Mouse (Mus musculus) liver, embryonic 14.5 days (tissue): ENCODE measurements at regions not wholly inside any gene's neighbourhood (a gene's known extent, or its start where the extent isn't known, plus 50 kb on each side); places are given as distances from the start of the nearest gene placed in this dataset.

ENCODE experiments used
- ATAC-seq: fragments of 200-750 bp; cut with Nextera tagmentation; 2 replicates; pipeline ENCODE4 v1.8.0; 2017; ENCODE audit warnings: moderate number of reproducible peaks, mild to moderate bottlenecking, moderate library complexity; ENCODE audit not compliant: insufficient read depth
- DNase-seq, 3 experiments: peaks; one replicate each; pipeline ENCODE4 v3.0.0-alpha.2; 2012 to 2013; ENCODE audit warnings: low read depth in 3 of 3, low spot score in 3 of 3
- H3K27ac ChIP-seq: fragments of 300-500 bp; sonication (generic); 2 replicates; pipeline ENCODE4 v1.5.1; 2014; ENCODE audit warnings: moderate library complexity, mild to moderate bottlenecking, control low read depth, inconsistent platforms
- H3K27me3 ChIP-seq: fragments of 300-500 bp; sonication (generic); 2 replicates; pipeline ENCODE4 v1.6.1; 2014; ENCODE audit warnings: mild to moderate bottlenecking, low read length, moderate library complexity; ENCODE audit not compliant: control insufficient read depth, insufficient read depth
- H3K36me3 ChIP-seq: fragments of 300-500 bp; sonication (generic); replicated peaks from 2 replicates; pipeline ENCODE4 v1.6.1; 2014; ENCODE audit warnings: low read depth; ENCODE audit not compliant: control insufficient read depth, insufficient read depth
- H3K4me1 ChIP-seq, 2 experiments: fragments of 200-500 bp in 1 of 2; fragments of 300-500 bp in 1 of 2; sonication (generic) in 1 of 2; replicated peaks; 2 replicates each; pipeline ENCODE4 v1.6.1; 2012 to 2014; ENCODE audit warnings: antibody characterized with exemption in 1 of 2, inconsistent platforms in 1 of 2, low read length in 1 of 2; ENCODE audit not compliant: control insufficient read depth in 2 of 2, insufficient read depth in 2 of 2
- H3K4me2 ChIP-seq: fragments of 300-500 bp; sonication (generic); 2 replicates; pipeline ENCODE4 v1.6.1; 2014; ENCODE audit warnings: low read depth, mild to moderate bottlenecking, control low read depth, moderate library complexity
- H3K4me3 ChIP-seq, 2 experiments: fragments of 200-500 bp in 1 of 2; fragments of 300-500 bp in 1 of 2; sonication (generic) in 1 of 2; 2 replicates each; pipeline ENCODE4 v1.5.1; 2012 to 2014; ENCODE audit warnings: low read depth in 2 of 2, low read length in 2 of 2, mild to moderate bottlenecking in 2 of 2, control low read depth in 1 of 2, inconsistent platforms in 1 of 2, moderate library complexity in 1 of 2; ENCODE audit not compliant: insufficient read depth in 1 of 2
- H3K9ac ChIP-seq: fragments of 300-500 bp; sonication (generic); replicated peaks from 2 replicates; pipeline ENCODE4 v1.6.1; 2014; ENCODE audit warnings: mild to moderate bottlenecking, control low read depth, moderate library complexity
- H3K9me3 ChIP-seq: fragments of 300-500 bp; sonication (generic); 2 replicates; pipeline ENCODE4 v1.6.1; 2016; ENCODE audit warnings: low read length, mixed read lengths; ENCODE audit not compliant: control insufficient read depth
- CTCF ChIP-seq: IDR thresholded peaks from 2 replicates; pipeline ENCODE4 v1.5.1; 2016; ENCODE audit warnings: antibody characterized with exemption, low read depth, control low read depth
- EP300 ChIP-seq: IDR thresholded peaks from 2 replicates; pipeline ENCODE4 v1.6.1; 2016; ENCODE audit warnings: antibody characterized with exemption, low read depth
- WGBS: fragments of 180-500 bp; shearing (Covaris S2); extraction: QIAGEN DNeasy Blood & Tissue Kit; methylation state at CpG from one replicate; pipeline ENCODE4 v1.1.7; 2014; ENCODE audit not compliant: insufficient replicate concordance; 5-methylcytosine and 5-hydroxymethylcytosine counted together

GRCm38 (mm10) chr4:75713960-75714359, 435.9 kb upstream of the Dmac1 start:
- WGBS: 67% methylated on average over 1 of the region's 1 CpGs
- Histone ChIP-seq H3K4me3 (no peak overlapping the region), H3K9me3 (no peaks in the 10 kb centered on the region), H3K4me1 (no peaks in the 10 kb centered on the region), H3K9ac (no peak overlapping the region), H3K27me3 (no peaks in the 10 kb centered on the region), H3K36me3 (no peaks in the 10 kb centered on the region), H3K27ac (no peak overlapping the region), H3K4me2 (no peak overlapping the region)
- TF ChIP-seq CTCF: peak; percentile 53
- no peak for TF ChIP-seq EP300
- DNase-seq (no peak), ATAC-seq (no peak)

- Histone ChIP-seq H3K9ac (no peak overlapping the region), H3K27me3 (no peaks in the 10 kb centered on the region), H3K4me3 (no peak overlapping the region), H3K27ac (no peak overlapping the region), H3K4me1 (no peaks in the 10 kb centered on the region), H3K9me3 (no peaks in the 10 kb centered on the region), H3K4me2 (no peak overlapping the region), H3K36me3 (no peaks in the 10 kb centered on the region)
- DNase-seq (no peak), ATAC-seq (no peak)
- 54% methylated on average over 3 of the region's 3 CpGs for WGBS
- TF ChIP-seq EP300 (no peak), CTCF (no peak)
These were observed 422.8 kb upstream of the Dmac1 start for GRCm38 (mm10) chr4:75700780-75701378.

GRCm38 (mm10) chr4:75676590-75677174, 398.6 kb upstream of the Dmac1 start:
- WGBS: 59% methylated on average over 3 of the region's 3 CpGs
- Histone ChIP-seq H3K27ac (no peak overlapping the region), H3K4me2 (no peak overlapping the region), H3K9ac (no peak overlapping the region), H3K4me1 (no peaks in the 10 kb centered on the region), H3K27me3 (no peaks in the 10 kb centered on the region), H3K36me3 (no peaks in the 10 kb centered on the region), H3K4me3 (no peak overlapping the region), H3K9me3 (no peaks in the 10 kb centered on the region)
- no peak for DNase-seq
- TF ChIP-seq CTCF (no peak), EP300 (no peak)
- no peak for ATAC-seq

- no peaks in the 10 kb centered on the region for H3K9me3 ChIP-seq
- H3K27ac ChIP-seq: no peak overlapping the region
- H3K36me3 ChIP-seq: no peaks in the 10 kb centered on the region
- H3K4me2 ChIP-seq: no peak overlapping the region
- no peak for DNase-seq
- H3K4me1 ChIP-seq: no peaks in the 10 kb centered on the region
- ATAC-seq: no peak
- TF ChIP-seq CTCF (no peak), EP300 (no peak)
- H3K9ac ChIP-seq: no peak overlapping the region
- H3K27me3 ChIP-seq: no peaks in the 10 kb centered on the region
- no peak overlapping the region for H3K4me3 ChIP-seq
These were observed 362.9 kb upstream of the Dmac1 start for GRCm38 (mm10) chr4:75641046-75641445.

GRCm38 (mm10) chr4:75636627-75637026, 358.5 kb upstream of the Dmac1 start:
- DNase-seq (no peak), ATAC-seq (no peak)
- WGBS: 44% methylated on average over 1 of the region's 1 CpGs
- Histone ChIP-seq H3K27ac (no peak overlapping the region), H3K4me2 (no peak overlapping the region), H3K4me3 (no peak overlapping the region), H3K36me3 (no peaks in the 10 kb centered on the region), H3K9me3 (no peaks in the 10 kb centered on the region), H3K4me1 (no peaks in the 10 kb centered on the region), H3K27me3 (no peaks in the 10 kb centered on the region), H3K9ac (no peak overlapping the region)
- TF ChIP-seq EP300: no peak
- TF ChIP-seq CTCF: no peak
